Mouse (Mus musculus): ENCODE data around the gene 2010106E10Rik. TPM values are rescaled to one million over a fixed set of nuclear protein-coding genes. Genes with fewer than 3 reads are reported as not detected.

The 2010106E10Rik gene
- not detected for polyA plus RNA-seq (2017; shearing (Covaris generic))

GRCm38 (mm10) chrX:112494974-112495373, at the start of gene 2010106E10Rik:
2010106E10Rik (plus strand) TSS chrX:112495274.

GRCm38 (mm10) chrX:112600511-112601305, 105.6 kb downstream of the 2010106E10Rik start, which contains the start of gene Zfp711:
Zfp711 (plus strand) TSS chrX:112600526.

Other genes starting within 250 kb of the 2010106E10Rik start
- 35.4 TPM for gene Apool, start 183.9 kb upstream of the 2010106E10Rik start, polyA plus RNA-seq (2017; shearing (Covaris generic))
- gene Satl1, start 88.5 kb upstream of the 2010106E10Rik start, polyA plus RNA-seq (2017; shearing (Covaris generic)) = not detected
- not detected for gene Zfp711, start 105.3 kb downstream of the 2010106E10Rik start, polyA plus RNA-seq (2017; shearing (Covaris generic))
- gene Pof1b, start 203.4 kb downstream of the 2010106E10Rik start, polyA plus RNA-seq (2017; shearing (Covaris generic)) = not detected

Measured in inflammation-experienced regulatory T-cells, adult 16 weeks (primary cell).